Mouse (Mus musculus): ENCODE results near the gene Unc5a. TPM values are rescaled to one million over a fixed set of nuclear protein-coding genes. Genes with fewer than 3 reads are reported as not detected.

The Unc5a gene
- polyA plus RNA-seq, 1 experiment from 2014 or later = 2.4 TPM

GRCm38 (mm10) chr13:55047706-55048105 is 98.5 kb downstream of the Unc5a start:
- H3K36me3 ChIP-seq (replicated peaks) = peaks cover 10% of the 10 kb centered on the region
- no peak overlapping the region for H3K4me3 ChIP-seq
- no peak overlapping the region for H3K27ac ChIP-seq
- no peaks in the 10 kb centered on the region for H3K9me3 ChIP-seq
- DNase-seq (ENCODE audit: extremely low spot score, low spot score) = no peak
- H3K4me1 ChIP-seq = no peaks in the 10 kb centered on the region
- WGBS = 91% methylated on average over 3 of the region's 3 CpGs
- no peaks in the 10 kb centered on the region for H3K27me3 ChIP-seq (ENCODE audit: poor library complexity, severe bottlenecking)

Other genes with a start within 250 kb of the Unc5a start
- 0.04 TPM in 1 of 2 replicates, not detected in the other for gene Cdhr2, start 247.9 kb upstream of the Unc5a start, polyA plus RNA-seq (2016; fragmentation: Nextera tagmentation; extraction: Ambion mirVana)
- 0.56 and 0.57 TPM in 2 replicates for gene Gprin1, start 199.5 kb upstream of the Unc5a start, polyA plus RNA-seq (2016; fragmentation: Nextera tagmentation; extraction: Ambion mirVana)
- 1.1 and 1.8 TPM in 2 replicates for gene Sncb, start 182.8 kb upstream of the Unc5a start, polyA plus RNA-seq (2016; fragmentation: Nextera tagmentation; extraction: Ambion mirVana)
- gene Eif4e1b, start 165.4 kb upstream of the Unc5a start, polyA plus RNA-seq (2016; fragmentation: Nextera tagmentation; extraction: Ambion mirVana) = not detected in 2 replicates
- gene Tspan17, start 160.0 kb upstream of the Unc5a start, polyA plus RNA-seq (2016; fragmentation: Nextera tagmentation; extraction: Ambion mirVana) = 7.9 and 9.5 TPM in 2 replicates
- gene Hk3, start 72.0 kb downstream of the Unc5a start, polyA plus RNA-seq (2016; fragmentation: Nextera tagmentation; extraction: Ambion mirVana) = 0.58 TPM in 2 replicates
- gene Uimc1, start 150.9 kb downstream of the Unc5a start, polyA plus RNA-seq (2016; fragmentation: Nextera tagmentation; extraction: Ambion mirVana) = 23.4 and 23.5 TPM in 2 replicates
- 24.5 and 25.1 TPM in 2 replicates for gene Zfp346, start 155.9 kb downstream of the Unc5a start, polyA plus RNA-seq (2016; fragmentation: Nextera tagmentation; extraction: Ambion mirVana)
- gene Gm17617, start 184.1 kb downstream of the Unc5a start, polyA plus RNA-seq (2016; fragmentation: Nextera tagmentation; extraction: Ambion mirVana) = not detected in 2 replicates
- 0.16 and 0.30 TPM in 2 replicates for gene Fgfr4, start 203.2 kb downstream of the Unc5a start, polyA plus RNA-seq (2016; fragmentation: Nextera tagmentation; extraction: Ambion mirVana)

Data from forebrain, embryonic 10.5 days (tissue).